Mouse (Mus musculus): ENCODE data around the gene Bhlhe41.

- TF ChIP-seq CTCF (IDR thresholded peaks at IDR 0.05; ENCODE audit: low read depth), result no peak
- TF ChIP-seq EP300 (IDR thresholded peaks at IDR 0.05; ENCODE audit: low read depth), result no peak
Observed at GRCm38 (mm10) chr6:145876986-145877735, 11.8 kb upstream of the Bhlhe41 start.
